Mouse (Mus musculus): Measurements from ENCODE around the gene H60b.
"Not testable (repeated sequence)": the region's sequence is repeated elsewhere in the genome, so short reads cannot be mapped to it uniquely, and the experiment has no call there.

Gene H60b

GRCm38 (mm10) chr10:22158310-22158999, at the start of gene H60b, which contains the start of gene Raet1e:
H60b (plus strand) TSS chr10:22158586.
Raet1e (plus strand) TSS chr10:22158569.
- DNase-seq: not testable (repeated sequence)

DNA sequence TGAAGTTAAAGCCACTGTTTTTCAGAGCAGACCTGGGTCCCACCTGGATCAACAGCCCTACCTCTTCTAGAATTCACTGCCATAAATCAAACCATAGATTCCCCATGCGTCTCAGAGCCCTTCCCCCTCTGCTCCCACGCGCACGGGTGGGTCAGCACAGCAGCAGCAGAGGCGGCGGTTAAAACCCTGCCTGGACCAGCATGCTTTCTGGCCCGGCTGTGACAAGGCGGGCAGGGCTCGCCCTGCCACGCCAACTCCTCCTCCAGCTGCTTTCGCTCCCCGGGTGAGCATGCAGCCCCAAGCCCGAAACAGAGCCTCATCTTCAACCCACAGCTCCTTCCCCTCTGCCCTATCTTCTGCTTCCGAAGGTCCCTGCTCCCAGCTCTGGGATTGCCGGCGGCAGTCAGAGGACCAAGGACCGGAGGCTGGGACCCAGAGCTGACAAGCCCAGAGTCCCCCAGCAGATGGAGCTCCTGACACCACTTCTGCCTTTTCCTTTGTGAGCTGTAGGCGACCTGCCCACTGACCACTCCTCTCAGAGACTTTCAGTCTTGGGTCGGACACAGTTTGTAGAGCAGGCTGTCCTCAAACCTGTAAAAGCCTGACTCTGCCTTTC, 17.6 kb upstream of the H60b start:
- peak; percentile 39 to 51 for DNase-seq

GRCm38 (mm10) chr10:22142194-22142593, 16.2 kb upstream of the H60b start:
- not testable (repeated sequence) for DNase-seq

GRCm38 (mm10) chr10:22142926-22143325, 15.5 kb upstream of the H60b start:
- no peak for DNase-seq

DNA sequence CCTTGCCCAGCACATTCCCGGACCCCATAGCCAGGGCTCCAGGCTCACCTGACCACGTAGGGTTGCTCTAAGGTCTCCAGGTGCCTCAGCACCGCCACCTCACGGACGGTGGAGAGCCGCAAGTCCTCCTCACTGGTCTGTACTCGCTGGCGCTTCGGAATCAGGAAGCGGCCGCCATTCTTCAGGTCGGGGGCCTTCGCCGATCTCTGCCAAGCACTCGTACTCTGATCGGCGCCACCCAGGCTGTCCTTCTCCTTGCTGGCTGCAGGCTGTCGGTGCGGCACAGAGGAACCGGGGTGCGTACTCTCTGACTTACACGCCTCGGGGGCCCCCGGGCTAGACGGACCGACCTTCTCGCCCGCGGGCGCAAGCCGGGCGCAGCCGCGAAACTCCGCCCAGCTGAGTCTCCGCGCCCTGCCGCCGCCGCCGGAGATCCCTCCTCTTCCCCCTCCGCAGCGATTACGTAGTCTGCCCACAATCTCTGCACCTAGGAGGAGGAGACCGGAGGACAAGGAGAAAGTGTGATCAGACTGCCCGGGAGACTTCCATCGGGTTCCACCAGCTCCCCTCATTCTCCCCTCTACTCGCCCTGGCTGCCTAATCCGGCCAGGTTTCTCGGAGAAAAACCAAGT, 9.8 kb upstream of the H60b start:
- peak; percentile 76 to 78 for DNase-seq

DNA sequence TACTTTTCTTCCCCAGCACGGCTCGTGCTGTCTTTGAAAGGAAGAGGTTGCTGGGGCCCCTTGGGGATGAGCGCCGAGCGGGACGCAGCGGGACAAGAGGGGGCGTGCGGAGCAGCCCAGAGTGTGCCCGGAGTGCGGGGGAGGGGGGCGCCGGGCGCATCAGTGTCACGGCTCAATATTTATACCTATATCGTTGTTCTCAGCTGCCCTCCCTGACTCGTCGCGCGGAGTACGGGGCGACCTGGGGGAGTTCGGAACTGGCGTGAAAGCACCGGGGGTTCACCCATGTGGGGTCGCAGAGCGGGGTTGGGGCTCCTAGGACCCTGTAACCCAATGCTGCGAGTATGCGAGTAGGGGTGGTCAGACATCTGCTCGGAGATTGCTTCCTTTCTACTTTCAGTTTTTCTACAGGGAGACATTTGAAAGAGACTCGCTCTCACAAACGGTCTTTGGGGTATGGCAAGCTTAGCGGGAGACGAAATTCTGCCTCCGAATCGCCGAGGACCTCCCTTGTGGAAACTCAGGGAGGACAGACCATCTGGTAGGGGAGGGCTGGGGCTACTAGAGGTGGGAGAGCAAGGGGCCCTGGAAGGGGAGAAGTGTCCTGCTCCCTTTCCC, 9.2 kb upstream of the H60b start, which contains the start of gene E030030I06Rik:
Gene E030030I06Rik, minus strand, starts transcription at position 198 of the 618 bp plus-strand sequence.
- no peak for DNase-seq

DNA sequence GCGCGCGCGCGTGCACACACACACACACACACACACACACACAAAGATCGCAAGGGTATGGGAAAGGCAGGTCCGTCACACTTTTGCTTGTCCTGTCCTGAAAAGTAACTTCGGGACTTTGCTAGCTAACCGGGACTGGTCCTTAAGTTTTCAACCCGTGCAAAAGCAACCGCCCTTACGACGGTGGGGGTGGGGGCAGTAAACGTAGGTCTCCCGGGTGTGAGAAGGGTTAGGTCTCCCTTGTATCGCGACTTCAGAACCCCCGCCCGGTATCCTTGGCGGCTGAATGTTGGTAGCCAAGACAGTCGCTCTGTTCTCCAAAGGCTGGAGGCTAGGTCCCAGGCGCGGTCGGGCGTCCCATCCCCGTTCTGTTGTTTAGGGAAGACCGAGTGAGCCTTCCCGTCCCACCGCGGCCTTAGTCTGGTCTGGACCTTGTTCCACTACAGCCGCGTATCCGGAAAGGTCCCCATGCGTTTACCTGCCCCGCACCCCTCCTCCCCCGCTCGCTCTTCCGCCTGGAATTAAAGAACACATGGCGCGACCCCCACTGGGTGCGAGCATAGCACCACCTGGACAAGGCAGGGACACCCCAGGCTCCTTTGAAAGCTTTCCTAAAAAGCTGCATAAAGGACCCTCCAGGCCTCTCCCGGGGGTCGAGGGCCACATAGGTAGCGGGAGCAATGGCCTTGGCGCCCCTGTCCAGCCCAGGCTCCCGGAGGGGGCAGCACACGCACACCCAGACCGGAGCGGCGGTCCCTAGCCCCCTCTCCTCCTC, 8.5 kb upstream of the H60b start:
- peak in 1 of 2 experiments; percentile 27 for DNase-seq

DNA sequence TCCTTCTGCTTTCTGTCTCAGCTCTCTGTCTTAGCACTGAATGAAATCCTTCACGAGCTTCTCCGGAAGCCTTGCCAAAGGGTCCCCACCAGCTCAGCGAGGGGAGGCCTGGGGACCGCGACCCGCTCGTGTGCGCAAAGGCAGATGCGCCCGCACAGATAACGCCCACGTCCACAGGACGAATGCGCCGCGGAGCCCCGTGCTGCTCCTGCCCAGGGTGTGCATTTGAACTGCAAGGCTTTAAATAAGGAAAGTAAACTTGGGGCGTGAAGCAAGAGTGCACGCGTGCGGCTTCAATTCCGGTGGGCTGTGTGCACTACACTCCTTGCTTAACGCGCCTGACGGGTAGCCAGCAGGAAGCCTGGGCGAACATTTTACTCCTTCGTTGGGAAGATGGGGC, 7.8 kb upstream of the H60b start:
- peak; percentile 23 to 25 for DNase-seq

- peak; percentile 21 to 26 for DNase-seq
Measured at GRCm38 (mm10) chr10:22151056-22151862, 7.1 kb upstream of the H60b start.

DNA sequence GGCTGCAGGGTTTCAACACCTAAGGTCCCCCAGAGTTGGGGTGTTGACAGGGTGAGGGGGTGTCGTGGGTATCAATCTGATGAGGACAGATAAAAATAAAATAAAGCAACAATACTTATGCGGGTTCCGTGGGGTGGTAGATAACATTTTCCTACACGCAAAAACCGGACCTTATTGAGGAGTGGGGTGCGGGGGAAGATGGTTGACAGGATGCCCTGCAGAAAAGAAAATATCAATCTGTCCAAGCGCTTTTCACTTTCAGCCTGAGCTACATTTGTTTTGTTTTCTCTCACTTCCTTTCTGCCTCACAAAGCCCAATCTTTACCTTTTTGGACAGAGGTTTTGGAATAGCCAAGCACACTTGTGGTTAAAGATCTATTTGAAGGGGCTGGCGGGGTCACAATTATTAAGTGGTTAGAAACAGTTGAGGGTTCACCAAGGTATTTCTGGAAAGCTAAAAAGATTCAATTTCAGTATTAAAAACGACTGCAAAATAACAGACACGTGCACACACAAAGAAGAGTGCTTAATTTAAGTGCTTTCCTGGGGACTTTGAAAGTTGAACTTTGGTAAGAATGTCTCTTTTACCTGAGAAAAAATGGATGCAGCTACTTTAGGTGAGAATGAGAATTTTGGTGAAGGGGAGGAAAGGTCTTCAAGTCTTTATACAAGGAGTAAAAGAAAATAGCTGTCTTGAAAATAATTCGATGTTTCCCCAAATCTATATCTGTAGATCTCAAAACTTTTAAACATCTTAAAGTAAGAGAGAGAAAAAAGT, 6.3 kb upstream of the H60b start:
- DNase-seq: not testable (repeated sequence)

DNA sequence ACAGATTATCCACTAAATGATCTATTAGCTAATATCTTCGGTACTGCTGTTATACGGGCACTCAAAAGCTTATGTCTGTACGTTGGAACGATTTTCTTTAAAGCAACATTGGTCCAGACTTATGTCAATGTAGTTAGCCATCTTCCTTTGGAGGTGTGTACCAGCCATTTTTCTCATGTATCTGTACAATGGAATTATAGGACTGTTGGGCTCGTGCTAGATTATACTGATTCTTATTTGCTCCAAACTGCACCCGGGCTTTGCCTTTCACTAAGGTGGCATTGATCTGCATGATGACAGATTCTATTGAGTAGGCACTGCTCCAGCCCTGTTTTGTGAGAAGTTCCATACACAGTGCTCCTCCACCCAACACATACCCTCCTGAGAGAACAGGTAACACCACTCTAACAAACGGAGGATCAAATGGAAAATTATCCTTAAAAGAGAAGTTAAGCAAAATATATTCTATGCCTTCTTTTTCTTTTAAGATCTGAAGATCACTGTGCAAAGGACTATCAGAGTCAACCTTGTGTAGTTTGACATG, 5.2 kb upstream of the H60b start:
- not testable (repeated sequence) for DNase-seq

DNA sequence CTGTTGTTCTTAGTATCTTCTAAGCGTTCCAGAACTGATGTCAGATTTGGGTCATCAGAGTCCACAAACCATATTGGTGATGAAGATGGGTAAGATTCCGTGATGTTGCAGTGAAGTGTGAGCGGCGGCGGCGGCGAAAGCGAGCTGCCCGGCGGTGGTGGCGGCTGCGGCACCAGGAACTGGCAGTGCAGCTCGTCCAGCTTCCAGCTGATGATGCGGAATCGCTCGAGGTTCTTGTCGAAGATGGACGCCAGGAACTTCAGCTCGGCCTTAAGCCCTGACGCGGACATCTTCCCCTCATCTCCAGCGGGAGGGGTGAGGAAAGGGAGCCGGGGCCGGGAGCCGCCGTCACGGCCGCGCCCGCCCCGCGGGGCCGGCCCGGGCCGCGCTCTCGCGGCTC, 4.3 kb upstream of the H60b start:
- DNase-seq: not testable (repeated sequence)

DNA sequence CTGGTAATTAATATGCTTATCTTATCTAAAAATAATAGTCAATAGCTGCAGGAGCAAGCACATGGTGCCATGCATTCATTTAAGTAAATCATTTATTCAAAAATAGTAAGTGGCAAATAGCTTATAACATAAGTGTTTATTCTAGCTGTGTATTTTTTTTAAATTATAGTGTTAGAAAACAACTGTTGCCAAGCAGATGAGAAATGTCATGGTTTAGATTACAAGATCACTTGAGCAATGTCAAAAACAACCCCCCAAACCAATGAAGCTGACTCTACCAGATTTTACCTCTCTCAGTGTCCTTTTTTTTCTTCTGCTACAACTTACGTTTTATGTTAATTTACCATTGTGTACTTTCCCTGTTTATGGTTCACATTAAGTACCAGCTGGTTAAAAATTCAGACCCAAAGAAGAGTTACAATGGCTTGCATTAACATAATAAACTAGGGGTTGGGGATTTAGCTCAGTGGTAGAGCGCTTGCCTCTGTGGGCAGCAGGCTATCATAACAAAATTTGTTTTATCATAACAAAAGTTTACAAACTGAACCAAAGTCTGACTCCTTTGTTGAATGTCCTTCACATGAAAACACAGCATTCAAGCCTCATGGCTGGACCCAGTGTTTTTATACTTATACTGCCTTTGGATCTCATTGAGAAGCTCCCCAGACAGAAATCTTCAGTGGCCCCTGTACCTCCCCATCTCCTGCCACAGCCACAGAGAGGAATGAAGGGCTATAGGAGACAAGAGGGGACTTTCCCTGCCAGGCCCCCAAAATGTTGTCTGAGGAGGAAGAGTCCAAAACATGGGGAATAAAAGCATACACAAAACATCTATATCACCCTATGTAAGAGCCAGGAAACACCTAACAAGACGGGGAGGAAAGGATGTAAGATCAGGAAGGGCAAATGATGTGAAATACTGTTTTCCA, 3.3 kb upstream of the H60b start:
- no peak for DNase-seq

GRCm38 (mm10) chr10:22159131-22159561, 760 bp downstream of the H60b start:
- DNase-seq: no peak

- no peak for DNase-seq
Measured at GRCm38 (mm10) chr10:22159581-22160140, 1.3 kb downstream of the H60b start.

GRCm38 (mm10) chr10:22163279-22163678, 4.9 kb downstream of the H60b start:
- DNase-seq: not testable (repeated sequence)

DNA sequence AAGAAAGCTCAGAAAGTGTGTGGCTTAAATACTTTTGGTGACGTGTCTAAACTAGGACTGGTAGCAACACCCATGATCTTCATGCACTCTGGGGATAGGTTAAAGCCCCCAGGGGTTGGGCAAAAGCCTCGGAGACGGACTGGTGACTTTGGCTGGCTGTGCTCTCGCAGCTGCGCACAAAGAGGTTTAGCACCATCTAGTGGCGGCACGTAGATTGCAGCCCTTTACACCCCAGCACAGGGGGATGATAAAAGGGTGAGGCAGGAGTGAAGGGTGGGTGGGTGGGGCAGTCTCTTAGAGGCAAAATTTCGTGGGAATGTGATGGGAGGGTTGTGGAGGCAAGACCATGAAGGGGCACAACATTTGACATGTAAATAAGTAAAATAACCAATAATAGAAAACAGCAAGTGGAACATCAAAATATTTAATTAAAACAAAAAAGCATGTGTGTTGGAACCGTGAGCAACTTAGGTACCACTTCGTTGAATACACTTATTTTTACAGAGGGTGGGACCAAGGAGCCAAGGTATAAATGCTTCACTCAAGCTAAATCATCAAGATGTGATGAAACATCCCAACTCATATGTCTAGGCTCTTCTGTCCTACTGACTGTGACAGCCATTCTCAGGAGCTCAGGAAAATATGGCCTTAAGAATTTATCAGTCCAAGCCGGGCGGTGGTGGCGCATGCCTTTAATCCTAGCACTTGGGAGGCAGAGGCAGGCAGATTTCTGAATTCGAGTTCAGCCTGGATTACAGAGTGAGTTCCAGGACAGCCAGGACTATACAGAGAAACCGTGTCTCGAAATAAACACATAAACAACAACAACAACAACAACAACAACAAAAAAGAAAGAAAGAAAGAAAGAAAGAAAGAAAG, 5.6 kb downstream of the H60b start:
- peak; percentile 70 to 75 for DNase-seq

All from thymus, postnatal 36 days (tissue).